Mouse (Mus musculus): ENCODE results near the gene Arhgap10.

- TF ChIP-seq EP300 (IDR thresholded peaks at IDR 0.05; ENCODE audit: low read depth): no peak
- no peak for TF ChIP-seq CTCF (IDR thresholded peaks at IDR 0.05; ENCODE audit: low read depth)
These were observed 58.1 kb downstream of the Arhgap10 start for GRCm38 (mm10) chr8:77459696-77460095.

Data from heart, postnatal 0 days (tissue).